Mouse (Mus musculus): Measurements from ENCODE around the gene Cacna1a. TPM values are rescaled to one million over a fixed set of nuclear protein-coding genes. Genes with fewer than 3 reads are reported as not detected.
"Not testable (repeated sequence)": the region's sequence is repeated elsewhere in the genome, so short reads cannot be mapped to it uniquely, and the experiment has no call there.

Cacna1a gene
- polyA plus RNA-seq, 1 experiment: 10.5 TPM

DNA sequence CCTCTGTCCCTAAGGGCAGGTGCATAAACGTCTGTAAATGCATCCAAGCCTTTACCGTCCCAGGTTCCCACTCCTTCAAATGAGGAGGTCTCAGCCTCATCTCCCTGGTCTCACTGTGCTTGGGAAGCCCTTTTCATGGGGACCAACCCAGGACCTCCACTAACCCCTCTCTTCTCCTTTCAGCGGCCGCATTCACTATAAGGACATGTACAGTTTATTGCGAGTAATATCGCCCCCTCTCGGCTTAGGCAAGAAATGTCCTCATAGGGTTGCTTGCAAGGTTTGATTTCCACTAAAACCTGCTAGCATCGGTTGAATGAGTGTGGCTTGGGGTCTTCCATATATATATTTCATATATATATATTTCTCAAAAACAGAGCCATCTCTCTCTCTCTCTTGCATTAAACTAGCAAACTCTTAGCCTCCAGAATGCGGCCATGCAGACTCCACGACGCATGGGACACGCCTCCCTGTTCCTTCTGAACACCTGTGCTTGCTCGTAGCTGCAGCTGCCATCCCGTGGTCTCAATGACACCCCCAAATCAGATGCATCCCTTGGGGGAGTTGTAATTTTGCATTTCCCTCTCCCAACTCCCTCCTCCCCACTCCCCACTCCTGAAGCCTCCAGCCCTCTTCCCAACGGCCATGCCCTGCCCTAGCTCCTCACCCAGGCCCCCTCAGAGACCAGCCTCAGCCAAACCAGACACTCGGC, 226.4 kb downstream of the Cacna1a start:
- H3K27ac ChIP-seq (ENCODE audit: control insufficient read depth, insufficient read depth, low read length): no peak overlapping the region
- no peak for TF ChIP-seq POLR2A (IDR thresholded peaks at IDR 0.05; ENCODE audit: control insufficient read depth, extremely low read depth, insufficient read depth, low read length, poor library complexity)
- H3K4me3 ChIP-seq (ENCODE audit: control insufficient read depth, insufficient read depth, low read length): no peak overlapping the region
- DNase-seq: peak; percentile 39
- no peaks in the 10 kb centered on the region for H3K27me3 ChIP-seq (ENCODE audit: control insufficient read depth, insufficient read depth, low read length)
- 31% methylated on average over 16 of the region's 16 CpGs for WGBS
- H3K4me1 ChIP-seq (replicated peaks; ENCODE audit: control insufficient read depth, insufficient read depth, low read length): peaks cover 2% of the 10 kb centered on the region; the same call in 1 of the 2 replicates
- H3K36me3 ChIP-seq (ENCODE audit: control insufficient read depth, insufficient read depth, low read length): no peaks in the 10 kb centered on the region

DNA sequence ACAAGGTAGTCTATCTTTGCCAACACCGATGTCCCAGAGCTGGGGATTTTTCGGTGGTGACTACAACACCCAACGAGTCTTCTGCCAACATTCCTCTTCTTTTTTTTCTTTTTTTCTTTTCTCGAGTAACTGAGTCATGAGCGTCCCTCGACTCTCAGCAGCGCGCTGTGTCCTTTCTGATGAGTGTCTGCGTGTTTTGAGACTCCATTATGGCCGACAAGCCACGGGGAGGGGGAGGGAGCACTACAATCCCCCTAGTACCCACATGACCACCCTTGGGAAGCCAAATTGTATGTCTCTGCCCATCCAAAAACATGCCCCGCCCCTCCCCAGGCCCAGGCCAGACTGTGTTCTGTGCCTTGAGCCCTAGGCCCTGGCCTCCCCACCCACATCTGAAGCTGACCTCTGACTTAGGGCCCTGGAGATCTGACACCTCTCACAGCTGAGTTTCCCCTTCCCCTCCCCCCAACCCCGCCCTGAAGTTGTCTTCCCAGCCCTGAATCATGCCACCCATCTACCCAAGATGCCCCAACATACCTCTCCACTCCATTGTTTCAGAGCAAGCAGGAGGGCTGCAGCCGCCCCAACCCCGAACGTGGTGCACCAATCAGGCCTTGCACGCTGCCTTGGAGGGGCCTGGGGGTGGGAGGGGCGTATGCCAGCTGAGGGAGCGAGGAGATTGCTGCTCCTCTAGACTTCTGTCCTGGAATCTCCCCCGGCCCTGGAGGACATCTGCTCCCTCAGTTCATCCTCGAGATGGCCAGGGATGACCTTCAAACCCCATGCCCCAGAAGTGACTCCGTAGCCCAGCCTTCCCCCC, 227.6 kb downstream of the Cacna1a start:
- Histone ChIP-seq H3K4me1 (replicated peaks; ENCODE audit: control insufficient read depth, insufficient read depth, low read length) (peaks cover 2% of the 10 kb centered on the region; the same call in 1 of the 2 replicates), H3K27ac (ENCODE audit: control insufficient read depth, insufficient read depth, low read length) (no peak overlapping the region), H3K27me3 (ENCODE audit: control insufficient read depth, insufficient read depth, low read length) (no peaks in the 10 kb centered on the region), H3K36me3 (ENCODE audit: control insufficient read depth, insufficient read depth, low read length) (no peaks in the 10 kb centered on the region), H3K4me3 (ENCODE audit: control insufficient read depth, insufficient read depth, low read length) (no peak overlapping the region)
- no peak for TF ChIP-seq CTCF (IDR thresholded peaks at IDR 0.05; ENCODE audit: borderline replicate concordance, control insufficient read depth, extremely low read depth, insufficient read depth, low read length, poor library complexity)
- no peak for TF ChIP-seq POLR2A (IDR thresholded peaks at IDR 0.05; ENCODE audit: control insufficient read depth, extremely low read depth, insufficient read depth, low read length, poor library complexity)
- WGBS: 76% methylated on average over 22 of the region's 22 CpGs
- DNase-seq: no peak

DNA sequence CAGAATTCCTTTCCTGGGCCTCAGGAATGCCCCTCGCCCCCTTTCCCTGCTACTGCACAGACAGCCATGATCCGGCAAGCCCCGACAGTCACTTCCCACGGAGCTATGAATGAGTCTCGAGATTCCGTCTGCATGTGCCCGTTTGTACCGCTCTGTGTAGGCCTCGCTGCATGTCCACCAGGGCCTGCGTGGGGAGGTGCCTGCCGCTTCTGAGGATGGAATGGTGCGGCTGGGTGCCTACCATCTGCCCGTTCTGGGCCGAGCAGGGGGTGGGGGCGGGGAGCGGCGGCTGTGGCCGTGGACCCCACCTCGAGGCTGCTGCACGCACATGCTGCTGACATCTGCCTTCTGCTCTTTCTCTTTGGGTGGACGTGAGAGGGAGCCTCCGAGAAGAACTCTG, 228.8 kb downstream of the Cacna1a start:
- no peak overlapping the region for H3K4me3 ChIP-seq (ENCODE audit: control insufficient read depth, insufficient read depth, low read length)
- peaks cover 2% of the 10 kb centered on the region; the same call in 1 of the 2 replicates for H3K4me1 ChIP-seq (replicated peaks; ENCODE audit: control insufficient read depth, insufficient read depth, low read length)
- 83% methylated on average over 22 of the region's 22 CpGs for WGBS
- H3K36me3 ChIP-seq (ENCODE audit: control insufficient read depth, insufficient read depth, low read length): no peaks in the 10 kb centered on the region
- no peak overlapping the region for H3K27ac ChIP-seq (ENCODE audit: control insufficient read depth, insufficient read depth, low read length)
- no peak for DNase-seq
- H3K27me3 ChIP-seq (ENCODE audit: control insufficient read depth, insufficient read depth, low read length): no peaks in the 10 kb centered on the region
- TF ChIP-seq CTCF (IDR thresholded peaks at IDR 0.05; ENCODE audit: borderline replicate concordance, control insufficient read depth, extremely low read depth, insufficient read depth, low read length, poor library complexity) (no peak), POLR2A (IDR thresholded peaks at IDR 0.05; ENCODE audit: control insufficient read depth, extremely low read depth, insufficient read depth, low read length, poor library complexity) (no peak)

DNA sequence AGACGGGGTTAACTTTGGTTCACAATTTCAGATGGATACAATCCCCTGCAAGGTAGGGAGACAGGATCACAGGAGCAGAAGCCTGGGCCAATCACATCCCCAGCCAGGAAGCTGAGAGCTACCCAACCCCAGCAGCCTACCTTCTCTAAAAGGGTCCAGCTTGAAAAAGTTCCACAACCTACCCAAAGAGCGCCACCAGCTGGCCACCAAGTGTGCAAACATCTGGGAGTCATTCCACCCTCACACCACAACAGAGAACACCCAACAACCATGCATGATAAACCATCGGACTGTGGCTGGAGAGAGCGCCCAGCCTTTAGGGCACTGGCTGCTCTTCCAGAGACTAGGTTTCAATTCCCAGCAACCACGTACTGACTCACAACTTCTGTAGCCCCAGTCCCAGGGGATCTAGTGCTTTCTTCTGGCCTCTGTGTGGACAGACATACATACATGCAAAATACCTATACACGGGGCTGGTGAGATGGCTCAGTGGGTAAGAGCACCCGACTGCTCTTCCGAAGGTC, 232.9 kb downstream of the Cacna1a start:
- H3K36me3 ChIP-seq (ENCODE audit: control insufficient read depth, insufficient read depth, low read length): no peaks in the 10 kb centered on the region
- H3K4me1 ChIP-seq (replicated peaks; ENCODE audit: control insufficient read depth, insufficient read depth, low read length): no peaks in the 10 kb centered on the region
- H3K27me3 ChIP-seq (ENCODE audit: control insufficient read depth, insufficient read depth, low read length): no peaks in the 10 kb centered on the region
- no peak overlapping the region for H3K27ac ChIP-seq (ENCODE audit: control insufficient read depth, insufficient read depth, low read length)
- 87% methylated on average over 8 of the region's 8 CpGs for WGBS
- no peak for TF ChIP-seq POLR2A (IDR thresholded peaks at IDR 0.05; ENCODE audit: control insufficient read depth, extremely low read depth, insufficient read depth, low read length, poor library complexity)
- TF ChIP-seq CTCF (IDR thresholded peaks at IDR 0.05; ENCODE audit: borderline replicate concordance, control insufficient read depth, extremely low read depth, insufficient read depth, low read length, poor library complexity): no peak
- no peak overlapping the region for H3K4me3 ChIP-seq (ENCODE audit: control insufficient read depth, insufficient read depth, low read length)
- no peak for DNase-seq

DNA sequence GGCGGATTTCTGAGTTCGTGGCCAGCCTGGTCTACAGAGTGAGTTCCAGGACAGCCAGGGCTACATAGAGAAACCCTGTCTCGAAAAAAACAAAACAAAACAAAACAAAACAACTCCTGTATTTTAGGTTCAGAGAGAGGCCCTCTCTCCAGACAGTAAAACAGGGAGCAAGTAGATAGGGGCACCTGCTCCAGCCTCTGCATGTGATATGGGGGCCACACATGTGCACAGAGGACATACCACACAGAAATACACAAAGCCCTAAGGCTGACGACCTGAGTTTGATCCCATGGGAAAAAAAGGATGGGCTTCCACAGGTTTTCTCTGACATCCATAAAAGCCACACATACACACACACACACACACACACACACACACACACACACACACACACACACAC, 235.2 kb downstream of the Cacna1a start:
- H3K27ac ChIP-seq (ENCODE audit: control insufficient read depth, insufficient read depth, low read length); H3K4me1 ChIP-seq (replicated peaks; ENCODE audit: control insufficient read depth, insufficient read depth, low read length); H3K27me3 ChIP-seq (ENCODE audit: control insufficient read depth, insufficient read depth, low read length); DNase-seq; H3K4me3 ChIP-seq (ENCODE audit: control insufficient read depth, insufficient read depth, low read length); H3K36me3 ChIP-seq (ENCODE audit: control insufficient read depth, insufficient read depth, low read length): not testable (repeated sequence)
- WGBS: 94% methylated on average over 4 of the region's 4 CpGs

DNA sequence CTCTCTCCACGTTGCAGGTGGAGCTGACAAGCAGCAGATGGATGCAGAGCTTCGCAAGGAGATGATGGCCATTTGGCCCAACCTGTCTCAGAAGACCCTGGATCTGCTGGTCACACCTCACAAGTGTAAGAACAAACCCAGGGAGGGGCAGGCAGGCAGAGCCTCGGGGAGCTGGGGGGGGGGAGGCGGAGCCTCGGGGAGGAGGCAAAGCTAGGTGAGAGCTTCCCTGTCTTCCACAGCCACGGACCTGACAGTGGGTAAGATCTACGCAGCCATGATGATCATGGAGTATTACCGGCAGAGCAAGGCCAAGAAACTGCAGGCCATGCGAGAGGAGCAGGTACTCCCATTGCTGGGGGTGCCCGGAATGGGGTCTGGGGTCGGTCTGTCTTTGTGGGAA, 241.3 kb downstream of the Cacna1a start:
- WGBS: 87% methylated on average over 11 of the region's 11 CpGs
- DNase-seq: no peak
- no peak overlapping the region for H3K4me3 ChIP-seq (ENCODE audit: control insufficient read depth, insufficient read depth, low read length)

More for the DNA sequence above, 241.3 kb downstream of the Cacna1a start:
- TF ChIP-seq CTCF (IDR thresholded peaks at IDR 0.05; ENCODE audit: borderline replicate concordance, control insufficient read depth, extremely low read depth, insufficient read depth, low read length, poor library complexity) (no peak), POLR2A (IDR thresholded peaks at IDR 0.05; ENCODE audit: control insufficient read depth, extremely low read depth, insufficient read depth, low read length, poor library complexity) (no peak)
- Histone ChIP-seq H3K27me3 (ENCODE audit: control insufficient read depth, insufficient read depth, low read length) (no peaks in the 10 kb centered on the region), H3K27ac (ENCODE audit: control insufficient read depth, insufficient read depth, low read length) (no peak overlapping the region), H3K36me3 (ENCODE audit: control insufficient read depth, insufficient read depth, low read length) (no peaks in the 10 kb centered on the region), H3K4me1 (replicated peaks; ENCODE audit: control insufficient read depth, insufficient read depth, low read length) (no peaks in the 10 kb centered on the region)
